Mouse (Mus musculus) liver, postnatal 0 days (tissue): ENCODE data around the gene Zdhhc21.

ENCODE experiments used
- CTCF ChIP-seq: sonication (generic); IDR thresholded peaks from 2 replicates; pipeline ENCODE4 v1.5.1; 2016; ENCODE audit warnings: antibody characterized with exemption, low read depth
- EP300 ChIP-seq: IDR thresholded peaks from 2 replicates; pipeline ENCODE4 v1.6.1; 2016; ENCODE audit warnings: antibody characterized with exemption, low read depth, mild to moderate bottlenecking

GRCm38 (mm10) chr4:82813356-82813755 lies 46.4 kb downstream of the Zdhhc21 start:
- TF ChIP-seq CTCF = peak; percentile 22; the same call in 1 of the 2 replicates
- TF ChIP-seq EP300 = no peak
